Mouse (Mus musculus) kidney, adult 9 months (tissue): ENCODE data around the gene Llph.
A peak's percentile ranks its signal among the peaks of the same experiment; 100 is the strongest.
"Not testable (repeated sequence)": the region's sequence is repeated elsewhere in the genome, so short reads cannot be mapped to it uniquely, and the experiment has no call there.

ENCODE experiments used
- DNase-seq: peaks from one replicate; pipeline ENCODE4 v3.0.0; 2022

Gene Llph

DNA sequence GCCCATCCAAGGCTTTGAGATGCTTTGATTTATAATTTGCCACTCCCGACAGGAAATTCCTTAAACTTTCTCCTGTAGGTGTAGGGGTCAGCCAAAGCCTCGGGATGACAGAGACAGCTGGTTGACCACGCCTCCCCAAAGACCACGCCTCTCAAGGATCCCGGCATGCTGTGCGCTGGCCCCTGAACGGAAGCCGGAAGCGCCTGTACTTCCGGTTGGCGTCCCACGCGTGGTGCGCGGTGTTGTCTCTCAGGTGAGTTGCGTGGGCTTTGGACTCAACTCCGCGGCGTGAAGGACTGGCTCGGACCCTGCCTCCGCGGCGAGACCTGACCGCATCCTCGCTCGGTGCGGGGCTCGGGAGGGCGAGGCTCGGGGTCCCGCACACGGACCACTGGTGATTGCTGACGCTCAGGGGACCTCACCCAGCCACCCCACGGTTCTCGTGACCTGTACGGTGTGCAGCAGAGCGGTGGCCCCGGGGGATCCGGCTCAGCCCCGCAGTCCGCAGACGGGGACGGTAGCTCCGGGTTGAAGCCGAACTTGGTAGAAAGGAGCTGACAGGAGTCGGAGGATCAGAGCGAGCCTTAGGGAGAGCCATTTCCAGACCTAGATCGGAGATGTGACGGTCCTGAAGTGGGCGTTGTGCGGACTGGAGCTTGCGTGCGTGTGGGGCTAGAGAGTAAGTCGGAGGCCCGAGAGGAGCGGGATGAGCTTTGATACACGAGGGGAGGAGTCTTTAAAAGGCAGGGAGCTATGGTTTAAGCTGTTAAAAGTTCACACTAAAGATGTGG, at the start of gene Llph:
Gene Llph (plus strand): TSS at position 200 of the 791 bp plus-strand sequence.
- DNase-seq = peak; percentile 88

DNA sequence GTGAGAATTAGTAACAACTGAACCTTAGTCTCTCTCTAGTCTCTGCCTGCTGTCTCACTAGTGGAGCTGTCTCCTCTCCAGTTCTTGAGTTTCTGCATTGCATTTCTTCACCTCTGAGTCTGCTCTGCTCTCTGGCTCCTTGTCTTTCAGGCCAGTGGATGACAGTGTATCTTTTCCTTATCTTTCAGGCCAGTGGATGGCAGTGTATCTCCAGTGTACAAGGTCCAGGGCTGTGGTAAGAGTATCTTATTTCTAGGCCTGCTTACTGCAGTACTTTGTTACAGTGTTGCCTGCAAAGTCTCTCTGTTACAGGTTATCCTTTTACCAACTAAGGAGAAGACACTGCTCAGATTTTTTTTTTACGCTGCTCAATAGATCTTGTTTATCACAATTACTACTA, 44.0 kb upstream of the Llph start:
- DNase-seq = peak; percentile 69

DNA sequence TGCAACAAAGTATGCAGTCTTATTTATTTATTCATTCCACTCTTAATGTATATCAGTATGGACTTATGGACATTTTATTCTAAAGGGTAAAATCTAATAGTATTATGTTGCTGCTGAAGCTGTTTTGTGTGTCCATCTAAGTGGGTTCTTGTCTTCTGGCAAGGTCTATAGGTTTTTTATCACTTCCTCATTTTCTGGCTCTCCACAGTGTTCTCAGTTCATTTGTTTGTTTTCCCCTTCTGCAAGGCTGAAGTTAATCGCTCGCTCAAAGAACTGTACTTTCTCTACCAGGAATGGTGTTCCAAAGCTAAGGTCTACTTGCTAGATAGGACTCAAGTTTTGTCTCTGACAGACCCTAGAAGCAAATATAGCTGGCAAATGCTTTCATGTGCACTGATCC, 43.5 kb upstream of the Llph start:
- no peak for DNase-seq

DNA sequence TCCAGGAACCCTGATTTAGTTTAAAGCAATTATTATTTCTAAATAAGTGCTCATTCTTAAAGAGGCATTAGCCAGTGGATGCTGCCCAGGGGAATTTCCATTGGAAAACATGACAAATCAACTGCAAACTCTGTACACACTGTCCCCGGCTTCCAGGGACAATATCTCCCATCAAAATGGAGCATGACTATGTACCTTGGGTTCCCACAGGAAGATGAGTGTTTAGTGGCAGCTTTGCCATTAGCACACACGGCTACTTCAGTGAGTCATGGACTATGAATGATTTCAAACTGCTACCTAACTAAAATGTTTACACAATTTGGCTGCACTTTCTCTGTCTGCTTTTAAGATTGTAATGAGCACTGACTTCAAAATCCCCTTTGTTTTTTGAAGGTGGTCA, 38.4 kb upstream of the Llph start:
- no peak for DNase-seq

DNA sequence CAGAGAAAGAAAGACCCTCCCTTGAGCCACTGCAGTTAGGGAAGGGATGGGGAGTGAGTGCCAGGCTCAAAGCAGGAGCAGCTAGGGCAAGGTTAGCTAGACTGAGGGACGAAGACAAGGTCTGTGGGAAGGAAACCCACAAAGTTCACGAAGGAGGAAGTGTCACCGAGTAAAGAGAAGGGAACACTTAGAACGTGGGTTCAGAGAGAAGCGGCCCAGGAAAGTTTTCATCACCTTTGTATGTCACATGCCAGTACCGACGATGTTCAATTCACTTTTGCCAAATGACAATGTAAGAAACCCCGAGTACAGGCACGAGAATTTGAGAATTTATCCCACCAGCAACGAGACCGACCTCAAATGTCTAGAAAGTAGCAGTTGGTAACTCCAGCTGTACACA, 37.6 kb upstream of the Llph start:
- no peak for DNase-seq

DNA sequence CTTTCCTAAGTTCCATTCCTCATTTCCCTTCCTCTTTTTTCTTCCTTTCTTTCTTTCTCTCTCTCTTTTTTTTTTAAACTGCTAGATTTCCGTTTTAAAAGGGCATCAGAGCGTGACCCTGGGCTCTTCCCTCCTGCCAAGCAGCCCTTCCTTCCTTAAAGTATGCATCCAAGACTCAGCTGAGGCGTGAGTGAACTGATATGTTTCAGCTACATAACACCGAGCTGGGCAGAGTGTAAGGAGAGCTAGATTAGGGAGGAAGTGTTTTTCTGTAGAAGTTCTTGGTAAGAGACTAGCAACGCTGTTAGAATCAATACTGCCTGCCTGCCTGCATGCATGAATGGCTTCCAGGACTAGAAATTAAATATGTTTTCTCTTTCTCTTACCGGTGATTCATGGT, 37.1 kb upstream of the Llph start:
- no peak for DNase-seq

DNA sequence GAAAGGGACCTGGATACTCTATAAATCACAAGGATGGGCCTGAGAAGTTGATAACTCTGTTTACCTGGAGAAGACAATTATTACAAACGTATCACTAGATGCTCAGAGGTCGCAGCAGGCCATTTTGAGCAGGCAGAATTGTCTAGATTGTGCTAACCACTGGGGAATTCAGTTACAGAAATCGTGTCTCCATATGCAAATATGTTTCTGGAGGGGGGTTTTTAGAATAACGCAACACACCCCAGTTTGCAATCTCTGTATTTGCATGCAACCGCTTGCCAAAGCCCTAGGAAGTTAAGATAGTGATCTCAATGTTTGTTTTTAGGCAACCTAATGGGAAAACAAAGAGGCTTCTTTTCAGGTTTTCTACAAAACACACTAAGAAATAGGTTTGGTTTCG, 35.7 kb upstream of the Llph start:
- no peak for DNase-seq

DNA sequence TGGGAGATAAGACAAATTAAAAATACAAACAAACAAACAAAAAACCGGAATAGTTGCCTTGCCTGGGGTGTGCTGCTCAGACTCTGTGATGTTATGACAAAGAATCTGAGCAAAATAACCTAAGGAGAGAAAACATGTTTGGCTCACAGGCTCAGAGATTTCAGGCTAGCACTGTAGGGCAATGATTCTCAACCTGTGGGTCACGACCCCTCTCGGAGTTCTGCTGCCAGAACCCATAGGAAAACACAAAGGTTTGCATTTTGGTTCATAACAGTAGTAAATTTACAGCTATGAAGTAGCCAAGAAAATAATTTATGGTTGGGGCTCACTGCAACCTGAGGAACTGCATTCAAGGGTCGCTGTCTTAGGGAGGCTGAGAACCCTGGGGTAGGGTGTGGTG, 34.6 kb upstream of the Llph start:
- DNase-seq = no peak

DNA sequence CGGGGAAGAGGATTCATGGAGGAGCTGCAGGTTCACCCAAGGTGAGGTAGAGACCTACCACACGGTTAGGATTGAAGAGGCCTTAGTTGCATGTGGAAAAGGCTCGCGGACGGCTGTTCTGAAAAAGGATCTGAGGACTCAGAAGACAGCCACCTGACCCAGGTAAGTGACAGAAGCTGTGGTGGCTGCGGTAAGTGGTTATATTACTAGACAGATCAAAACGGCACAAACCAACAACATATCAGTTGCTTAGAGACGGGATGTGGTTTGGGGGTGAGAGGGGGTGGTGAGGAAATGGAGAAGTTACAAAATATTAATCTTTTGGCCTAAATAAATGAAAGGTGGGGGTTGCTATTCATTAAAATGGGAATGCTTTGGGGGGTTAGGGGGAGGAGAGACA, 33.6 kb upstream of the Llph start:
- DNase-seq = no peak

DNA sequence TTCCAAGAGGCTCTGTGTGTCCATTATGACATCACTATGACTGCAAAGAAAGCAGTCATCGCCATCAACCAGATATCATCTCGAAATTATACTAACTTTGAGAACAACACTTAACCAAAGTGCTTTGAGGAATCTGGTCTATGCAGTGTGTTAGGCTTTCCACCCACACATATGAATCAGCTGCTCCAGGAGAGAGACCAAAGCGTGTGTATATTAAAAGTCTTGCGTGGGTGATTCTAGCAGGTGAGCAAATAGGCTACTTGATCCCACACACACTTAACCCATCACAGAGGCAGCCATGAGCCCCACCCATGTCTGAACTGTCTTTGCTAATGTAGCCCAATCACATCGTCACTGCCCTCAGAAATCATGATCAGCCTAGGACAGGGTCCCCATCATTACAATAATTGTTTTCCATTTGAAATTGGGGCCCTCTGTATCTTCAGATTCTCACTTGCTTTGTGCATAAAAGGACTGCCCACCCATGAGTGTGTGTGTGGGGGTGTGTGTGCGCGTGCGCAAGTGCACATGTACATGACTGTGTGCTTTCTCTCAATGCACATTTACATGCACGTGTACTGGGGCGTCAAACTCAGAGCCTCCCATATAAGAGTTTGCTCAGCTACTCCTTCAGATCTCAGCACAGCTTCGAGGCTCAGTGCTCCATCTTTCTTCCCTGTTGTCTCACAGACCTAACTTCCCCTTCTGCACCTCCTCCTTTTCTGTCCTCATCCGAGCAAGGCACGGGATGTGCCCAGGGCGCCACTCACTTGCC, 29.6 kb upstream of the Llph start:
- DNase-seq = no peak

DNA sequence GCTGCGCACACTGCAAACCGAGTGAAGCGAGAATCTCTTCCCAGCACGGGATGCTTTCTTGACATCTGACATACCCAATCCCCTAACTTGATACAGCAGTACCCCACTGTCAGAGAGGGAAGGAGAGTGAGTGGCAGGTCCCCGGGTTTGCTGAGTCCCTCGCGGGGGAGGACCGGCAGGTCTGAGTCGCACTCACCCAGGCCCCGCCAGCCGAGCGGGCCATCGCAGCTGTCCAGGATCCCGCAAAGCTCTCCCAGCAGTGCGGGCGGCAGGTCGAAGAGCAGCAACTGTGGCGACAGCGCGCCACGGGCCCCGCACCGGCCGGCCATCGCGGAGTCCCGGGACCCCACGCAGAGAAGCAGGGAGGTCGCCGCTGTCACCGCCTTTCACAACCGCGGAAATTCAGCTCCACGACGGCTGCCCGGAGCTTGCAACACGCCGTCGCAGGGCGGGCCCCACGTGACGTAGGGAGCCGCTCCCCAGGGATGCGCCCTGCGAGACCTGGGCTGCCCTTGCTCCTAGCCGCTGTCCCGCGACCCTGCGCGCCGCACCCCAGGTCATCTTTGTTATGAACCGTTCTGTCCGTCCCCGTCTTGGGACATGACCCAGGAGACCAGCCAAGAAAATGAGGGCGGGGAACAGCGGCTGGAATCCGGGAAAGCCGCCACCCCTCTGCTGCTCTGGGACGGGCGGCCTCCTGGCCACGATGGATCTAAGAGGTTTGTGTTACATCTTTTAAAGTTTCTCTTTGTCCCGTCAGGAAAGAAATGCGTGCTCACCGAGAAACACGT, 25.5 kb upstream of the Llph start, which contains the start of gene Tmbim4:
Gene Tmbim4 (plus strand): TSS at position 460 of the 791 bp plus-strand sequence.
- peak; percentile 68 for DNase-seq

DNA sequence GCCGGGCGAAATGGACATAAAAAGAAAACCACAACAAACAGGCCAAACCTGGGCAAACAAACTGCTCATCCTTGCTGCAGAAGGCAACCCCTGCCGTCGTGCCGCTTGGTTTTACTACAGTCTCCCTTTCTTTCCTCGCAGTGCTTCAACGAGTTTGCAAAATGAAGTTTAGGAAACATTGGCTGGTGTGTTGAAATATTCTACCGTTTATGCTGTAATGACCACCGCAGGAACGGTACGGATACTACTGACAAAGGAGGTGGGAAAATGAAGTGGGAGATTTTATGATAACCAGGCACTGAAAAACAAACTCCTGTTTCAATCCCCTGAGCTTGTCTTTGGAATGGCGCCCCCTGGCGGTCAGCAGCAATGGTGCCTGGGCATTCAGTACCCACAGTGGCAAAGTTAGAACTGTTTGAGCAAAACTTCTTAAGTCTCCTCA, 24.9 kb upstream of the Llph start, which contains the start of gene Irak3:
Gene Irak3 (minus strand): TSS at position 170 of the 442 bp plus-strand sequence.
- DNase-seq = peak; percentile 81

DNA sequence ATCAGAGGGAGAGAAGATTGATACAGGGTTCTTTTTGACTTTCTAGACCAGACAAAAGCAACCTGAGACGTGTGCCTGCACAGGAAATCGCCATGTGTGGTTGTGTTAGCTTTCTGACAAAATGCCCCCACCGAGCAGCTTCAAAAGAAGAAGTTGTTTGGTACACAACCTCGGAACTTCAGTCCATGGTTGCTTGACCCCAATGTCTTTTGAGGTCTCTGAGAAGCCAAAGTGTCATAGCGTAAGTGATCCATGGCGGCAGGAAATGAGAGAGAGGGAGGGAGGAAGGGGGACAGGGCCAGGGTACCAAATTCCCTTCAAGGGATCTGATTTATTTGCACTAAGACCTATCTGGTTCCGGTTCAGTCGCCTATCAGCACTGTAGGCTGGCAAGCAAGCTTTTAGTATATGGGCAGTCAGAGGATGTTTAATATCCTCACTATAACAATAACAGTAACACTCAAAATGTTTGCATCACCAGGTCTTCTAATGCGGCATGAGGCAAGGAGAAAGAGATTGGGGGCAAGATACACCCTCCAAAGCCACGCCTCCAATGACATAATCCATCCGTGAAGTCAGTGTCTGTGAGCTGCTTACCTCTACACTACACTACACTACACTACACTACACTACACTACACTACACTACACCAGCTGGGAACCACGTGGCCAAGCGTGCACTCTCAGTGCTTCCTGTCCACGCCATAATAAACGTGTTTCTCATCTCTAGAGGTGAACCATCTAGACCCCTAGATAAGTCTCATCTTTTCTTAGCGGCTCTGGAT, 24.2 kb upstream of the Llph start:
- DNase-seq = no peak

DNA sequence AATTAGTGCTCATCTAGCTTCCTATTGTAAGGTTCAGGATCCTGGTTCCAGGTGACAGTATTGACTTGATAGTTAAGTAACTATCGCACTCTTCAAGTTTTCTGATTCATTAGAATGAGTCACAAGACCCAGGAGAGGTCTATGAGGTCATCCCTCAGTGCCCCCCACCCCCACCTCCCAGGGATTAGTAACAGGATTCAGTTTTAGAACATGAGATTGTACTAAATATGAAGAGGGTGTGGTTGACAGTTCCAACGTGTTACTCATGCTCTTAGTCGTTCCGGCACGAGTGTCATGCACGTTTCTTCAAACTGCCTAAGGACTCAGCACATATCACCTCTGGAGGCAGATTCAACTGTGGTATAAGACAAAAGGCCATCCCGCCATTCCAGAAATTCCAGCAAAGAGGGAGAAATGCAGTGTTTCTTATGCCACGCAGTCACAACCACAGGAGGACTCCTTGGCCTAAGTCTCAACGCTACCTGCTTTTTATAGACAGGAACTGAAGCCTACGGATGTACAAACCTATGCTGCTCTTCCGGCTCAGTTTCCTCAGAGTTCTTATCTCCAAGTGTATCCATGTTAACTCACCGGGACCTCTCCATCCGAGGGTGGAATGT, 22.2 kb upstream of the Llph start:
- DNase-seq = no peak

DNA sequence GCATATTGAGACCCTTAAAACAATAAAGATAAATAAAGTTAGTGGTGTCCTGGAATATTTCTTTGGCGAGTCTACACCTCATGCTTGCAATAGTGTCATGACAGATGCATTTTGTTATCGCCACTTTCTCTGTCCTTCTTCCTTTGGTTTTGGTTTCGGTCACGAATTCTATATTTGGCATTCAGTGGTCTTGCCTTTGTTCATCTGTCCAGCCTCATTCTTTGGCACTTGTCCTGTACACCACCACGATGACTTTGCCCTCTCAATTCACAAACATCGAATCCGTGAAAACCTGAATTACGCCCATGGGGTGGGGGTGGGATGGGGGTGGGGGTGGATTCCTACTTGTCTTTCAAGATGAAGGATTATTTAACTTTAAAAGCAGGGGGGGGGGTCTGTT, 18.9 kb upstream of the Llph start:
- no peak for DNase-seq

DNA sequence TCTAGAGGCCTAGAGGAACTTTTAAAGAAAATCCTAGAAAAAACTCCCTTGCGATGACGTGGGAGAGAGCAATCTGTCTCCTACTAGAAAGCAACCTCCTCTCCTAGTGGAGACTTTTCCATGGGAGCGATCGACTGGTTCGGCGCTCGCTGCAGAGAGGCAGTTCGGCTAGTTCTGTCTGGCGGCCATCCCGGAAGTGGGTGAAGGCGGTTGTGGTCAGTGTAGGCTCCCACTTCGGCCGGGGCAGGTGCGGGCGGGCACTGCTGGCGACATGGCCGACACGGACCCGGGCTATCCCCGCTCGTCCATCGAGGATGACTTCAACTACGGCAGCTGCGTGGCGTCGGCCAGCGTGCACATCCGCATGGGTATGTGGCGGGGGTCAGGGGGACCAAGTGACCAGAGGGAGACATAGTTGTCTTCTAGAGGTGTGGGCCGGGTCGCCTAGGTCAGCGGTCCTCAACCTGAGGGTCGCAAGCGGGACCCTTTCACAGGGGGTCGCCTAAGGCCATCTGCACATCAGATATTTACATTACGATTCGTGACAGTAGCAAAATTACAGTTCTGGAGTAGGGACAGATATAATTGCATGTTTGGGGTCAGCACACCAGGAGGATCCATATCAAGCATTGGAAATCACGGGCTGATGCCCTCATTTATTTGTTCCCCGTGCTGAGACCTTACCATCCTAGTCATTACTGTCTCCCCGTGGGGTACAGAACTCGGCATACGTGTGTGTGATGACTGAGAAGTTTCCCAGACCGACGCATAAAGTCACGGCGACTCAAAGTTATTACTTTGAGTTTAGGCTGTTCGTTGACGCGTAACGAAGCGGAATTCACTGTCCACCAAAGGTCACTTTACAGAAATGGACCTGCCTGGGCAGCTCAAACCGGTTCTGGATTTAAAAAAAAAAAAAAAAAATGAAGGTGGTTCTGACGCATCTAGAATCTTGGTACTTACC, 18.0 kb upstream of the Llph start:
- peak; percentile 94 for DNase-seq

DNA sequence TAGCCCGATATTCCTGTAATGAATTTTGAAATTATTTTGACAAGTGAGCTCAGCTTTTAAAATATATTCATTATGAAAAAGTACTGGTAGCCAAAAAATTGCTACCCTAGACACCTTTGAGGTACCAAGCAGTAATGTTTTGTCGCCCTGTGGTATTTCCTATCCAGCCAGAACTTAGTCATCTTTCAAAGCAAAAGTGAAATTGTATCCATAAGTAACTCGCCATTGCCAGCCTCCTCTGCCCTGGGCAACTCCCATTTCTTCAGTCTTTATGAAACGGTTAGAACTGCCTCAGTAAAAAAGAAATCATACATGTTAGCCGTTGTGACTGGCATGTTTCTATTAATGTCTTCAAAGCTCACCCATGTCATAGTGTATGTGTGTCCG, 17.3 kb upstream of the Llph start:
- peak; percentile 36 for DNase-seq

DNA sequence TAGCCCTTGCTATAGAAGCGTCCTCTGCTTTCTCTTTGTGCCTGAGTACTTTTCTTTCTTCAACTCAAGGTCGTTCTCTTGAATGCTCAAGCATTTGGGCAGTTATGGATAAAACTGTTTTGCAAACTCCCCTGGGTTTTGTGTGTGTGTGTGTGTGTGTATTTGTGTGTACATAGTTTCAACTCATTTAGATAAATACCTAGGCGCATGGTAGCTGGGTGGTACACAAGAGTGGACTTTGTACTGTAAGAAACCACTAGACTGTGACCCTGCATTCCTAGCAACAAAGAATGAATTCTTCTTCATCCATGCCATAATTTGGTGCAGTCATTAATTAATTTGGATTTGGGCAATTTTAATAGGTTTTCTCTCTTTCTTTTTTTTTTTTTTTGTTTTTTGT, 16.8 kb upstream of the Llph start:
- DNase-seq = peak; percentile 78

DNA sequence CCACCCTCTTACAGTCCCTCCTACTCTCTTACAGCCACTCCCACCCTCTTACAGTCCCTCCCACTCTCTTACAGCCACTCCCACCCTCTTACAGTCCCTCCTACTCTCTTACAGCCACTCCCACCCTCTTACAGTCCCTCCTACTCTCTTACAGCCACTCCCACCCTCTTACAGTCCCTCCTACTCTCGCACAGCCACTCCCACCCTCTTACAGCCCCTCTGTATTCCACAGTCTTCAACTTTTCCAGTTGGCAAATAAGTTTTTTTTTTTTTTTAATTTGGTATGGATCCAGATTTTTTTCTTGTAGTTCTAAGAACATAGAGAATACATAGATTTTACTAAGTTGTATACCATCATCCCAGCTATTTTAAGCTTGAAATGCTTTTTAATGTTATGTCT, 9.8 kb upstream of the Llph start:
- DNase-seq = not testable (repeated sequence)

DNA sequence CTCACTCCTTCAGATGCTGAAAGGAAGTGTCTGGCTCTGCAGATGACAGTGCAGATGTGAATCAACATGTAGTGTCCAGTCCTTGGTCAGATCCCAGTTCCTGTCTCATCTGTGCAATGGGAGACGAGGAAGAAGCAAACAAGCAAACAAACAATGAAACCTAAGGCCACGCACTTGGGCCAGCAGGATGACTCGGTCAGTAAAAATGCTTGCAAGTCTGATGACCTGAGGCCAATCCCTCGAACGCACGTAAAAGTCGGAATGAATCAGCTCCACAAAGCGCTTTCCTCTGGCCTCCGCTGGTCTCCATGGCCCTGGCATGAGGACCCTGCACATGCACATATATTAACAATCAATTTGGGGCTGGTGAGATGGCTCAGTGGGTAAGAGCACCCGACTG, 7.9 kb upstream of the Llph start:
- DNase-seq = no peak
